Mouse (Mus musculus): ENCODE measurements around the gene Mad1l1. TPM values are rescaled to one million over a fixed set of nuclear protein-coding genes. Genes with fewer than 3 reads are reported as not detected.
A peak's percentile ranks its signal among the peaks of the same experiment; 100 is the strongest.

The Mad1l1 gene
- polyA plus RNA-seq, 1 experiment from 2014 or later = 33.8 TPM

DNA sequence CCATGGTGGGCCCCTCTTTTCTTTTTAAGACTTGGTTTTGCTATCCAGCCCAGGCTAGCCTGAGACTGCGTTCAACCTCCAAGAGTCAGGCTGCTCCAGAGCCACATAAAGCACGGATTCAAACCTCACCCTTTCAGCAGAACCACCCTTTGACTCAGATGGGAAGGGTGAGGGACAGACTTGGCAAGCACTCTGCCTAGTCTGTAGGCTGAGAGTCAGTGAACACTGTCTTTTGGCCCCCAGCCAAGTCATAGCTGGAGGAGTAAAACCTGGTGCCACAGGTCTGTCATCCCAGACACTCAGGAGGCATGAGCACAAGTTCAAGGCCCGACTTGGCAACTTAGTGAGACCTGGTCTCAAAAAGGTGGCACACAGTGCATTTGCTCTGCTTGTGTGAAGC is 4.6 kb downstream of the Mad1l1 start:
- no peaks in the 10 kb centered on the region for H3K9me3 ChIP-seq
- H3K4me3 ChIP-seq = no peak overlapping the region
- H3K27ac ChIP-seq (replicated peaks) = no peak overlapping the region
- no peak overlapping the region for H3K9ac ChIP-seq (replicated peaks)
- H3K36me3 ChIP-seq = peaks cover 17% of the 10 kb centered on the region; the same call in 1 of the 2 replicates
- H3K4me2 ChIP-seq (replicated peaks) = no peak overlapping the region
- ATAC-seq (replicated peaks) = no peak
- H3K27me3 ChIP-seq = no peaks in the 10 kb centered on the region
- H3K4me1 ChIP-seq = peaks cover 13% of the 10 kb centered on the region
- 73% methylated on average over 3 of the region's 3 CpGs for WGBS

DNA sequence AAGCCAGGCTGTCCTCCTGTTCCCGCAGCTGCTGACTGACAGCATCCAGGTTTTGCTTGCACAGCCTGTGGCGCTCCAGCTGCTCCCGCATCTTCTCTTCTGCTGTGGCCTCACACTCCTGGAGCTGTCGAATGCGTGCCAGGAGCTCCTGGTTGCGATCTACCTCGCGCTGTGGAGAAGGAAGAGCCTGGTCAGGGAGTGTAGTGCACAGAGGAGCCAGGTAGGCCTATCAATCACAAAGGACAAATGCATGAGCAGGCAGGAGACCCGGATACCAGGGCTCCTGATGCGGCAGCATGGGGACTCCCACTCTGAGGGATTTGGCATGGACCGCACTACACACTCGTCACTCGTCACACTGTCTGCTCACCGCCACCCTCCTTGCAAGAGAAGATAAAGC is 13.8 kb downstream of the Mad1l1 start:
- H3K27me3 ChIP-seq = no peaks in the 10 kb centered on the region
- H3K4me2 ChIP-seq (replicated peaks) = no peak overlapping the region
- H3K27ac ChIP-seq (replicated peaks) = no peak overlapping the region
- no peak for ATAC-seq (replicated peaks)
- H3K9ac ChIP-seq (replicated peaks) = no peak overlapping the region
- no peak overlapping the region for H3K4me3 ChIP-seq
- H3K36me3 ChIP-seq = peaks cover 46% of the 10 kb centered on the region
- H3K9me3 ChIP-seq = no peaks in the 10 kb centered on the region
- 96% methylated on average over 14 of the region's 14 CpGs for WGBS
- H3K4me1 ChIP-seq = no peaks in the 10 kb centered on the region

DNA sequence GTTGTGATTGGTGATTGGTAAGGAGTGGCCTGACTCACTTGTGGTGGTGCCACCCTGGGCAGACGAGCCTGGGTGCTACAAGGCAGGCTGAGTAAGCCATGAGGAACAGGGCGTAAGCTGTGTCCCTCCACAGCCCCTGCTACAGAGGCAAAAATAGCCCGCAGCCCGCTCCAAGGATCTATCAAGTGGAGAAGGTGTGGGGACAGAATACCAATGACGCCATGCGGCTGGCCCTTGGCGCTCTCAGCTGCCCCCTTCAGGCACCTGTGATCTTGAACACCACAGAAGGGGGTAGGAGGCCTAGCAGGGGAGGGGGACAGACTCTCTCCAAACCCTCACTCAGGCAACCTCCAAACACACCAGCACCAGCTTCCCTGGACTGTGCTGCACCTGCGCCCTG is 15.3 kb downstream of the Mad1l1 start:
- Histone ChIP-seq H3K4me2 (replicated peaks) (no peak overlapping the region), H3K36me3 (peaks cover 53% of the 10 kb centered on the region), H3K27me3 (no peaks in the 10 kb centered on the region), H3K27ac (replicated peaks) (no peak overlapping the region), H3K4me3 (no peak overlapping the region), H3K4me1 (no peaks in the 10 kb centered on the region), H3K9ac (replicated peaks) (no peak overlapping the region), H3K9me3 (no peaks in the 10 kb centered on the region)
- ATAC-seq (replicated peaks) = no peak
- 65% methylated on average over 8 of the region's 8 CpGs for WGBS

DNA sequence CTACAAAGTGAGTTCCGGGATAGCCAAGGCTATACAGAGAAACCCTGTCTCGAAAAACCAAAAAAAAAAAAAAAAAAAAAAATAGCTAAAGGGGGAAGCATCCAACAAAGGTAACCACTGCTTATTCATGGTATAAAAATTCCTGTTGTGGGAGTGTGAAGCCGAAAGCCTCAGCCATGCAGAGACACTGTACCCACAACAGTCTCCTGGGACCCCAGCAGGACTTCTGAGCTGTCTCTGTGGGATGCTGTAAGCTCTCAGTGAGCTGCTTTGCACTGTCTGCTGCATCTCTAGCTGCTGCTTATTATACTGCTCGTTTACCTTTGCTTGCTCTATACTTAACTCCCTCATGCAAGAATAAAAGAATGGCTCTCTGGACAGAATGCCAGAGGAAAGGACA is 23.1 kb downstream of the Mad1l1 start:
- Histone ChIP-seq H3K4me1 (no peaks in the 10 kb centered on the region), H3K4me2 (replicated peaks) (no peak overlapping the region), H3K27ac (replicated peaks) (no peak overlapping the region), H3K36me3 (peaks cover 46% of the 10 kb centered on the region), H3K4me3 (no peak overlapping the region), H3K9ac (replicated peaks) (no peak overlapping the region), H3K27me3 (no peaks in the 10 kb centered on the region), H3K9me3 (no peaks in the 10 kb centered on the region)
- 73% methylated on average over 4 of the region's 4 CpGs for WGBS
- ATAC-seq (replicated peaks) = no peak

DNA sequence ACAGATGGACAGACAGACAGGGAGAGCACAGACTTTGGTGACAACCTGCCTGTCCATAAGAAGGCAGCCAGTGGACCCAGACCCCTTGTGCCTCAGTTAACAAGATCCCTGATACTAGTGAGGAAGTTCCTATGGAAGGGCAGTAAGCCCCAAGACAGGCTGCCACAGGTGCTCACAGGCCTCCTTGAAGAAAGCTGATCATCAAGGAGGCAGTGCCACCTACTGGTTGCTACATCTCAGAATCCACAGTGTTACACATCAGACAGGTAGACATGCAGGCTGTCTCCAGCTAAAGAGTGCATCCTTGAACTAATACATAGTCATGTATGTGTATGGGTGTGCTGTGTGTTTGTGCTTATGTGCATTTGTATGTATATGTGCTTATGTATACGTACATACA is 29.2 kb downstream of the Mad1l1 start:
- H3K4me2 ChIP-seq (replicated peaks) = no peak overlapping the region
- H3K36me3 ChIP-seq = 0 out of 2 replicates have a peak, but pooled peaks cover 20% of the 10 kb centered on the region
- peak; percentile 51; the same call in 1 of the 2 replicates for ATAC-seq (replicated peaks)
- no peaks in the 10 kb centered on the region for H3K9me3 ChIP-seq
- 88% methylated on average over 1 of the region's 1 CpGs for WGBS
- H3K27ac ChIP-seq (replicated peaks) = no peak overlapping the region
- H3K4me3 ChIP-seq = no peak overlapping the region
- no peaks in the 10 kb centered on the region for H3K4me1 ChIP-seq
- H3K27me3 ChIP-seq = no peaks in the 10 kb centered on the region
- no peak overlapping the region for H3K9ac ChIP-seq (replicated peaks)

DNA sequence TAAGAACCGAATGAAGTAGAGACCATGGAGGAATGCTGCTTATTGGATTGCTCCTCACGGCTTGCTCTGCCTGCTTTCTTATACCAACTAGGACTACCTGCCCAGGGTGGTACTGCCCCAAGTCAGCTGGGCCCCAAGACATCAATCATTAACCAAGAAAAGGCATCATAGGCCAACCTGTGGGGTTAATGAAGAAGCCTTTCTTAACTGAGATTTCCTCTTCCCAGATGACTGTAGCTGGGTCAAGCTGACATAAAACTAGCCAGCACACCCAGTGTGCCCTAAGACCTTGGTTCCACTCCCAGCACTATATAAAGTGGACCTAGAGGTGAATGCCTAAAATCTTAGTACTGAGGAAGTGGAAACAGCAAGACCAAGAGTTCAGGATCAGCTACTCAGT is 32.2 kb downstream of the Mad1l1 start:
- 97% methylated on average over 2 of the region's 2 CpGs for WGBS
- ATAC-seq (replicated peaks) = no peak
- Histone ChIP-seq H3K27ac (replicated peaks) (no peak overlapping the region), H3K27me3 (no peaks in the 10 kb centered on the region), H3K9me3 (no peaks in the 10 kb centered on the region), H3K9ac (replicated peaks) (no peak overlapping the region), H3K4me1 (no peaks in the 10 kb centered on the region), H3K4me3 (no peak overlapping the region), H3K4me2 (replicated peaks) (no peak overlapping the region), H3K36me3 (0 out of 2 replicates have a peak, but pooled peaks cover 7% of the 10 kb centered on the region)

DNA sequence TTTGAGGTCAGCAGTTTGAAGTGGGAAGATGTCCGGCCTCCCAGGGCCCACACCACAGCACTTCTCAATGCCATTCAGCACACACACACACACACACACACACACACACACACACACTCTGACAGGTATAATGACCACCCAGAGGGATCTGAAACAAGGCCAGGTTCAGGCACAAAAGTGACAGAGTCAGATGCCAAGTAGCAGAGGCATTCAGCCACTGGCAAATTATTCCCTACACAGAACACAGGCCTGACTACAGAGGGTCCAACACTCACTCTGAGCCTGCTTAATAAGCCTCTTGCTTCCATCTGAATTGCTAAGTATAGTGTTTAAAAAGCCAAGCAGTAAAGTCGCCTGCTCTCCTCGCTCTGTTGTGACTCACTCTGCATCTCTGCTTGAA is 33.1 kb downstream of the Mad1l1 start:
- no peak overlapping the region for H3K27ac ChIP-seq (replicated peaks)
- H3K4me3 ChIP-seq = no peak overlapping the region
- H3K4me2 ChIP-seq (replicated peaks) = no peak overlapping the region
- H3K9ac ChIP-seq (replicated peaks) = no peak overlapping the region
- 46% methylated on average over 3 of the region's 3 CpGs for WGBS
- H3K4me1 ChIP-seq = no peaks in the 10 kb centered on the region
- ATAC-seq (replicated peaks) = peak; percentile 62
- H3K9me3 ChIP-seq = no peaks in the 10 kb centered on the region
- H3K27me3 ChIP-seq = no peaks in the 10 kb centered on the region
- H3K36me3 ChIP-seq = 0 out of 2 replicates have a peak, but pooled peaks cover 7% of the 10 kb centered on the region

DNA sequence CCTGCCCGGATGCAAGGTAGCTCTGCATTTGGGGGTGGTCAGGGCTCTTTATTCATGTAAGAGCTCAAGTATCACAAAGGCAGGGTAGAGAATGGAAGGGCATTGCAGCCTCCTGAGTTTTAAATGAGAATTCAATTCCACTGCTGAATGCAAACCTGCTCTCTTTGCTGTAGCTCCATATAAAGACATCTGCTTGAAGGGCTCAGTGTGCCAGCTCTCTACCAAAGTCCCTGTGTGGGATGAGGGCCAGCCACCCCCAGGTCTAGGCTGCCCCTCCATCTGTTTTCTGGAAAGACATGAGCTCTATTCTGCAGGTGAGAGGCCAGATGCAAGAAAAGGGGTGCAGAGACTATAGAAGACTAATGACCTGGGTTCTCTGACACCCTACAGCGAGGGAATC is 36.6 kb downstream of the Mad1l1 start:
- H3K9me3 ChIP-seq = no peaks in the 10 kb centered on the region
- WGBS = 75% methylated on average over 2 of the region's 2 CpGs

DNA sequence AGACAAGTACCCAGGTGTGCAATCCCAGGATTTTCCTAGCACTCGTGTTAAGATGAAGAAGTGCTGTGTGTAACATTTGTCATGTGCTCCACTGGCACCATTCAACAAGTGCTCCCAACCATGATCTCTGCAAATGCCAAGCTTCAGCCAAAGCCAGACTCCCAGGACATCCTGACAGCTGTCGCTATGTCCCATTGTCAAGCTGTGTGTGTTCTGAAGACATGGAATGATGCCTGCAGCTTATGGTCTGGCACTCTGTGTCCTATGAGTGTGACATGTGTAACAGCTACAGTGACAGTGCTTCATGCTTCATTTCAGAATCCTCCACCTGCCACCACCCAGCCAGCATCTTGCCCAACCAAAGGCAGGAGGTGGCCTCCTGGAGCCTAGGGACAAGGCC is 37.3 kb downstream of the Mad1l1 start:
- Histone ChIP-seq H3K4me3 (no peak overlapping the region), H3K9me3 (no peaks in the 10 kb centered on the region), H3K9ac (replicated peaks) (no peak overlapping the region), H3K27me3 (no peaks in the 10 kb centered on the region), H3K4me2 (replicated peaks) (no peak overlapping the region), H3K27ac (replicated peaks) (no peak overlapping the region), H3K4me1 (peaks cover 10% of the 10 kb centered on the region; the same call in 1 of the 2 replicates), H3K36me3 (no peaks in the 10 kb centered on the region)
- 84% methylated on average over 2 of the region's 2 CpGs for WGBS
- no peak for ATAC-seq (replicated peaks)

More for the DNA sequence above, 36.6 kb downstream of the Mad1l1 start:
- H3K4me3 ChIP-seq = no peak overlapping the region
- ATAC-seq (replicated peaks) = no peak
- H3K27me3 ChIP-seq = no peaks in the 10 kb centered on the region
- H3K9ac ChIP-seq (replicated peaks) = no peak overlapping the region
- H3K36me3 ChIP-seq = 0 out of 2 replicates have a peak, but pooled peaks cover 4% of the 10 kb centered on the region
- H3K4me2 ChIP-seq (replicated peaks) = no peak overlapping the region
- peaks cover 10% of the 10 kb centered on the region; the same call in 1 of the 2 replicates for H3K4me1 ChIP-seq
- no peak overlapping the region for H3K27ac ChIP-seq (replicated peaks)

DNA sequence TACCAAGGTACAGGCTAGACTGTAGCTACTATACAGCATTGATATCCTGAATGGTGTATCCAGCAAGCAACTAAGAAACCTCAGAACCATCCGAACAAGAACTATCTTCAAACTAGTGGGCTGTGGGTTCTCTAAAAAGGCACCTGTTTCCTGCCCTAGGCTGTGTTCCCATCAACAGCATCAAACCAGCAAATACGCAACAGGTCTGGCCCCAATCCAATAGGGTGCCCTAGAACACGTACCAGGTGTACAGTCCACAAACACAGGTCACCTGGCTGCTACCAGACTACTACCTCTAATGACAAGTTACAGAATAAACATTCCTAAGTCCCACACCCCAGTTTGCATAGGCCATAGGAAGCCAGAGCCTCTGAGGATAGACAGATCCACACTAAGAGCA is 38.5 kb downstream of the Mad1l1 start:
- no peak overlapping the region for H3K9ac ChIP-seq (replicated peaks)
- H3K9me3 ChIP-seq = no peaks in the 10 kb centered on the region
- no peaks in the 10 kb centered on the region for H3K36me3 ChIP-seq
- ATAC-seq (replicated peaks) = no peak
- WGBS = 91% methylated on average over 3 of the region's 3 CpGs
- H3K27me3 ChIP-seq = no peaks in the 10 kb centered on the region
- no peak overlapping the region for H3K27ac ChIP-seq (replicated peaks)
- peaks cover 10% of the 10 kb centered on the region; the same call in 1 of the 2 replicates for H3K4me1 ChIP-seq
- H3K4me2 ChIP-seq (replicated peaks) = no peak overlapping the region
- H3K4me3 ChIP-seq = no peak overlapping the region

DNA sequence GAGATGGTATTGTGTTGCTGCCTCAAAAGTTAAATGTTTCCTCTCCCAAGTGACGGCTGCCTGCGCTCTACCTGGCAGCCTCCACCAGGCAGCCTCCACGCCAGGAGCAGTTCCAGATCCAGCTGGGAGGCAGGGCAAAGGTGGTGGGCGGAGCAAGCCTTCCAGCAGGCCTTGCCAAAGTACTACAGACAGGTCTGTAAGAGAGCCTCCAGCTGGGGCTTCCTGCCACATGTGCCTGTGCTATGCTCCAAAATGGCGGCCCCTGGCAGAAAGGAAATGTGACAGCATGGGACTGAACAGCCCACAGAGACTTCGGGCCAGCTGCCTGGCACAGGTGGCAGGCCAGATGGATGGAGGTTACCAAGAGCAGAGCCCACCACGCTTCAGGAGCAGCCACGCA is 39.0 kb downstream of the Mad1l1 start:
- H3K4me2 ChIP-seq (replicated peaks) = no peak overlapping the region
- H3K4me3 ChIP-seq = no peak overlapping the region
- no peaks in the 10 kb centered on the region for H3K9me3 ChIP-seq
- H3K4me1 ChIP-seq = peaks cover 10% of the 10 kb centered on the region; the same call in 1 of the 2 replicates
- H3K9ac ChIP-seq (replicated peaks) = no peak overlapping the region
- no peaks in the 10 kb centered on the region for H3K27me3 ChIP-seq
- ATAC-seq (replicated peaks) = no peak
- H3K27ac ChIP-seq (replicated peaks) = no peak overlapping the region
- no peaks in the 10 kb centered on the region for H3K36me3 ChIP-seq
- WGBS = 59% methylated on average over 8 of the region's 8 CpGs

DNA sequence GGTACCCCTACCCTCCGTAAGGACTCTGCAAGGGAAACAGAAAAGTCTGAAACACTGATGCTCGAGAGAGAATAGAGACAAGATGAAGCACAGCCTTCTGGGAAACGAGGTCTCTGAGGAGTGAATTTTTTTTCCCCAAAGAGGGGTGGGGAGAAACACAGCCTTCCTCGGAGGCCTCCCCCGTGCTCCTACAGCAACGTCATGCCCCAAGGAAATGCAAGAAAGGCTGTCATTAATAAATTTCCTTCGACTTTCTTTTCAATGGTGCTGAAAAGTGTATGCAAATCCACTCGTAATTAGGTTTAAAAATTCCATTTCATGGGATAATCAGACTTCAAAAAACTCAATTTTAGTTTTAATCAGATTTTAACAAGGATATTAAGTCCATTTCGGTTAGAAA is 41.1 kb downstream of the Mad1l1 start:
- no peaks in the 10 kb centered on the region for H3K9me3 ChIP-seq
- H3K4me2 ChIP-seq (replicated peaks) = no peak overlapping the region
- no peak for ATAC-seq (replicated peaks)
- no peaks in the 10 kb centered on the region for H3K36me3 ChIP-seq
- H3K27me3 ChIP-seq = no peaks in the 10 kb centered on the region
- peaks cover 13% of the 10 kb centered on the region for H3K4me1 ChIP-seq
- H3K27ac ChIP-seq (replicated peaks) = no peak overlapping the region
- no peak overlapping the region for H3K9ac ChIP-seq (replicated peaks)
- WGBS = 43% methylated on average over 9 of the region's 9 CpGs
- no peak overlapping the region for H3K4me3 ChIP-seq

DNA sequence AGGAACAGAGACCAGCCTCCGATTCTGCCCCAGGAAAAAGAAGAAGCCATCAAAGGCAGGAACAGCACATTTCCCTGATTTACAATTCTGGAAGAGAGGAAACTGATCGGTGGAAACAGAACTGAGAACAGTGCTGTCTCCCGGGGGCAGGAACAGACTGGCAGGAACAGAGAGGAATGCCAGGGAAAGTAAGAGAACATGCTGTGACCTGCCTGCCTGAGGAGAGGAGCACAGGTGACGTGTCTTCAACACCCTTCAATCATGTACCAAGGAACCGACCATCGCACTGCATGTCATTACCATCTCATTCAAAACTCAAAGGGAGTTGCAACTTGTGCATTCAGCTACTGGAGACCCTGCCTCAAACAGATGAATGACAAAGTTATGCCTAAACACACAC is 44.6 kb downstream of the Mad1l1 start:
- H3K27me3 ChIP-seq = no peaks in the 10 kb centered on the region
- no peak overlapping the region for H3K4me3 ChIP-seq

More for the DNA sequence above, 44.6 kb downstream of the Mad1l1 start:
- peaks cover 9% of the 10 kb centered on the region for H3K4me1 ChIP-seq
- peak overlapping the region; percentile 62 for H3K27ac ChIP-seq (replicated peaks)
- no peaks in the 10 kb centered on the region for H3K36me3 ChIP-seq
- ATAC-seq (replicated peaks) = peak; percentile 68
- no peak overlapping the region for H3K9ac ChIP-seq (replicated peaks)
- H3K9me3 ChIP-seq = no peaks in the 10 kb centered on the region
- H3K4me2 ChIP-seq (replicated peaks) = no peak overlapping the region
- 72% methylated on average over 6 of the region's 6 CpGs for WGBS

Data from forebrain, embryonic 15.5 days (tissue).